Mouse (Mus musculus): ENCODE data around the gene Taf6.
A peak's percentile ranks its signal among the peaks of the same experiment; 100 is the strongest.

Gene Taf6

GRCm38 (mm10) chr5:138170936-138171561, 16.2 kb downstream of the Taf6 start:
- DNase-seq: peak; percentile 96 to 97

GRCm38 (mm10) chr5:138165594-138165993, 21.7 kb downstream of the Taf6 start:
- DNase-seq: no peak

- no peak for DNase-seq
Measured at GRCm38 (mm10) chr5:138163610-138164009, 23.6 kb downstream of the Taf6 start.

- DNase-seq: no peak
Measured at GRCm38 (mm10) chr5:138163046-138163445, 24.2 kb downstream of the Taf6 start.

- DNase-seq: peak; percentile 94 to 95
Measured at GRCm38 (mm10) chr5:138160842-138161665, 26.2 kb downstream of the Taf6 start, which contains the start of gene Cops6. Gene Cops6 (plus strand): TSS chr5:138161071.

GRCm38 (mm10) chr5:138160224-138160762, 27.0 kb downstream of the Taf6 start:
- DNase-seq: no peak

- DNase-seq: peak; percentile 90 to 95
Measured at GRCm38 (mm10) chr5:138155443-138155976, 31.7 kb downstream of the Taf6 start, which contains the start of gene Zfp113. Gene Zfp113 (minus strand): TSS chr5:138155744.

- no peak for DNase-seq
Measured at GRCm38 (mm10) chr5:138154390-138154789, 32.9 kb downstream of the Taf6 start.

- no peak for DNase-seq
Measured at GRCm38 (mm10) chr5:138138585-138138984, 48.7 kb downstream of the Taf6 start.

GRCm38 (mm10) chr5:138137935-138138549, 49.2 kb downstream of the Taf6 start:
- peak in 1 of 2 experiments; percentile 30 for DNase-seq

GRCm38 (mm10) chr5:138137257-138137656, 50.0 kb downstream of the Taf6 start:
- DNase-seq: no peak

GRCm38 (mm10) chr5:138132425-138133064, 54.7 kb downstream of the Taf6 start:
- DNase-seq: peak in 1 of 2 experiments; percentile 5

All from lung, adult 18-20 months (tissue).